Mouse (Mus musculus) stomach, embryonic 15.5 days (tissue): ENCODE data around the gene Spsb3. TPM values are rescaled to one million over a fixed set of nuclear protein-coding genes. Genes with fewer than 3 reads are reported as not detected.
A peak's percentile ranks its signal among the peaks of the same experiment; 100 is the strongest.

Source experiments
- ATAC-seq: fragments of 200-750 bp; cut with Nextera tagmentation; 2 replicates; pipeline ENCODE4 v1.8.0; 2017; ENCODE audit warnings: low read depth, moderate number of reproducible peaks, moderate TSS enrichment; ENCODE audit not compliant: insufficient read depth, low FRiP score
- H3K27ac ChIP-seq: fragments of 300-500 bp; sonication (generic); 2 replicates; pipeline ENCODE4 v1.5.1; 2015; ENCODE audit warnings: mild to moderate bottlenecking, inconsistent platforms
- H3K27me3 ChIP-seq: fragments of 300-500 bp; sonication (generic); replicated peaks from 2 replicates; pipeline ENCODE4 v1.6.1; 2015; ENCODE audit warnings: inconsistent platforms
- H3K36me3 ChIP-seq: fragments of 300-500 bp; sonication (generic); 2 replicates; pipeline ENCODE4 v1.6.1; 2015; ENCODE audit warnings: inconsistent platforms
- H3K4me1 ChIP-seq: fragments of 300-500 bp; sonication (generic); 2 replicates; pipeline ENCODE4 v1.6.1; 2015; ENCODE audit warnings: inconsistent platforms
- H3K4me2 ChIP-seq: fragments of 300-500 bp; sonication (generic); 2 replicates; pipeline ENCODE4 v1.6.1; 2015; ENCODE audit warnings: mild to moderate bottlenecking, inconsistent platforms
- H3K4me3 ChIP-seq: fragments of 300-500 bp; sonication (generic); replicated peaks from 2 replicates; pipeline ENCODE4 v1.5.1; 2015; ENCODE audit warnings: inconsistent platforms
- H3K9ac ChIP-seq: fragments of 300-500 bp; sonication (generic); 2 replicates; pipeline ENCODE4 v1.6.1; 2015; ENCODE audit warnings: inconsistent platforms
- H3K9me3 ChIP-seq: fragments of 300-500 bp; sonication (generic); 2 replicates; pipeline ENCODE4 v1.6.1; 2016; ENCODE audit warnings: inconsistent platforms
- WGBS: fragments of 180-500 bp; shearing (Covaris S2); methylation state at CpG from one replicate; pipeline ENCODE4 v1.1.7; 2015; 5-methylcytosine and 5-hydroxymethylcytosine counted together
- polyA plus RNA-seq: library from polyadenylated mRNA; unstranded; fragments of >200 nt; fragmentation: Nextera tagmentation; extraction: Ambion mirVana; gene quantifications from 2 replicates; pipeline ENCODE4 v1.2.1, GENCODE M21; 2015

Spsb3 gene
- polyA plus RNA-seq, 1 experiment from 2014 or later, result 32.1 TPM

DNA sequence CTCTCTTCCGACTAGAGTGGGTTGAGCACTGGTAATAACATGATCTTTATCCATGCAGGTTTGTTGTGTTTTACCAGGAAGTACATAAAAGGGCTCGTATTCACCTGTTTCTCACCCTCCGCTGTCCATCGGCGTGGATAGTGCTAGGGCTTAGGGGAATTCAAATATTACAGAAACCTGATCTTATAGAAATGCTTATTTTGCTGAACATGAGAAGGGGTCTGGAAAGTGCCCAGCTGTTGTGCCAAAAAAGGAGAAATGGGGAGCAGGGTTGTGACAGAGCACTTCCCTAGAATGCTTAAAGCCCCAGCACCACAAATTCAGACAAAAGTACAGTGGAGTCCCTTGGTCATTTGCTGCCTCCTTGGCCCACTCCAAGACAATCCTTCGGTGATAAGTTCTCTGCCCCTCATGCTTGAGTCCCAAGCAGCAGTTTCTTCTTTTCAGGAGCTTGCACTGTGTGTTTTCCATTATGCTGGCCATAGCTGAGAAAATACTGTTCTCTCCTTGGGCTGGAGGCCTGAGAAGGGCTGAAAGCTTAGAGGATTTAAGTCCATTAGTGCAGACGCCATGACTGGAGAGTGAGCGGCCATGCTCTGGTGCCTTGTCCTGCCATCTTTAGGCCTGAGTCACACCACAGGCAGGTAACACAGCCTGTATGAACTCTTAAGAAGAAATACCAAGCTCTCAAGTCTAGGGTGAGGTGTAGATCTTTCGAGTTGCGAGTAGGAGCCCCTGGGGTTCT, 34.9 kb upstream of the Spsb3 start:
- 75% methylated on average over 10 of the region's 10 CpGs for WGBS
- H3K9me3 ChIP-seq, result no peaks in the 10 kb centered on the region
- no peaks in the 10 kb centered on the region for H3K27me3 ChIP-seq
- peak overlapping the region; percentile 96 for H3K4me2 ChIP-seq
- no peaks in the 10 kb centered on the region for H3K36me3 ChIP-seq
- H3K9ac ChIP-seq, result no peak overlapping the region
- H3K4me3 ChIP-seq, result peak overlapping the region; percentile 95
- H3K27ac ChIP-seq, result no peak overlapping the region
- ATAC-seq, result no peak
- peaks cover 10% of the 10 kb centered on the region for H3K4me1 ChIP-seq

DNA sequence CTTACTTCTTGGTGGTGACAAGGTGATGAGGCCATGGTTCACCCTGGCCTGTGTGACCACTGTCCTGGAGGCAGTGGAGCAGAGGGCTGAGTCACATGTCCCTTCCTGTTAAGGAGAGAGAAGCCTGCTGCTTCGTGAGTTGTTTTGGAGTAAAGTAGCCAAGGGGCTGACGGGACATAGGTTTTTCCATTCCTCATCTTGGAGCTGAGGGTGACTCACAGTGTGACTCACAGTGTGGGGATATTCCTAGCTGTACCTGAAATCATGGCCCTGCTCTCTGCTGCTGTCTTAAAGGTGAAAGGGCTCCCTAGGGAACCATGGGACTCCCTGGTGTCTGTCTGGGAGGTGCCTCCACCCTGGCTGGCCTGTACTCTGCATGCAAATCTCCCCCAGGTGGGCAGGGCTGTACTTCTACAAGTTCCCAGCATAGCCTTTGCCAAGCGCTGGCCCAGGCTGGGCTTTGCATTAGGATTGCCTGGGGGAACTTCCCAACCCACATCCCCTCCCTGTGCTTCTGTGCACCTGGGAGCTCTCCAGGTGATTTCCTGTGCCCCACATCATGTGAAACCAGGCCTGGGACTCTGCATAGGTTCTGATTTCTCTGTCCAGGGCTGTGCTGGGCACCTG, 30.5 kb upstream of the Spsb3 start:
- WGBS, result 78% methylated on average over 3 of the region's 3 CpGs
- H3K9ac ChIP-seq, result no peak overlapping the region
- H3K4me1 ChIP-seq, result peaks cover 3% of the 10 kb centered on the region; the same call in 1 of the 2 replicates
- no peak overlapping the region for H3K4me3 ChIP-seq
- ATAC-seq, result no peak
- no peaks in the 10 kb centered on the region for H3K9me3 ChIP-seq
- H3K36me3 ChIP-seq, result 0 out of 2 replicates have a peak, but pooled peaks cover 3% of the 10 kb centered on the region
- H3K27me3 ChIP-seq, result no peaks in the 10 kb centered on the region
- H3K27ac ChIP-seq, result no peak overlapping the region
- no peak overlapping the region for H3K4me2 ChIP-seq

DNA sequence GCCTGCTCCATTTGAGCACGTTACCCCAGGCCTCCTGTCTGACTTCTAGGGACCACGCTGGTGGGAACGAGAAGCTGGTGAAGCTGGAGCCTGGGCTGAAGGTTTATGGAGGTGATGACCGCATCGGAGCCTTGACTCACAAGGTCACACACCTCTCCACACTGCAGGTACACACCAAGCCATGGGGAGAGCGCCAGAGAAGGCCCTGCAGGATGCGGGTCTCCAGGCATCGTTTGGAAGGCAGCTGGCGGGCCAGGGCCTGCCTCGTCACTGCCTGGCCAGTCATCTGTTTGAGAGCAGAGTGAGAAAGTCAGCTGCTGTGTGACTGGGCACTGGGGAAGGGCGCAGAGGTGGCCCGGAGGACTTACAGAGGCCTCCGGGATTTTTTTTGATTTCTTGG, 29.9 kb upstream of the Spsb3 start:
- H3K9me3 ChIP-seq, result no peaks in the 10 kb centered on the region
- no peak overlapping the region for H3K4me2 ChIP-seq
- ATAC-seq, result no peak
- H3K27me3 ChIP-seq, result no peaks in the 10 kb centered on the region
- 0 out of 2 replicates have a peak, but pooled peaks cover 3% of the 10 kb centered on the region for H3K36me3 ChIP-seq
- WGBS, result 89% methylated on average over 13 of the region's 13 CpGs
- H3K9ac ChIP-seq, result no peak overlapping the region
- no peak overlapping the region for H3K4me3 ChIP-seq
- no peaks in the 10 kb centered on the region for H3K4me1 ChIP-seq
- H3K27ac ChIP-seq, result no peak overlapping the region

DNA sequence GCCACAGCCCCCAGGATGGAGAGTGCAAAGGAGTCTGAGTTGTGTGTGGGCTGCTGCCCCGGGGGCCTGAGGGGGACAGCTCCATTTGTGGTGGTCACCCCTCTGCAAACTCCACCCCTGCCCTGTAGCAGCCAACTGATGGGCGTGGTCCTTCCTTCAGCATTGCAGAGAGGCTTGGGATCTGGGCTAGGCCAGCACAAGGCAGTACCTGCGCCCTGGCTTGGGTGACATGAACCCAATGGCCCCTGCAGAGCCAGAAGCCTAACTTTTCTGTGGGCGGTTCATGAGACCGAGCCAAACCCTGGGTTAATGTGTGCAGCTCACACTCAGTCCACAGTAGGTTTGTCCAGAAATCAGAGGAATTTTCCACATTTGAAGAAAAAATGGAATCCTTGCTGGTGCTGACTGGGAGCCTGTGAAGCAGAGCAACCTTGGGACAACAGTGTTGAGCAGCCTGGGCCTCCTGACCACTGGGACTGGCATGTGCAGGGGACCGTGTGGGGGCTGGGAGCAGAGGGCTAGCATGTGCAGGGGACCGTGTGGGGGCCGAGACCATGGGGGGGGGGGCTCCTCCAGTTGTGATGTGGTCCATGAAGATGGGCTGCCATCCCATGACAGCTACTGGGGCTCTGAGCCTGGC, 28.5 kb upstream of the Spsb3 start:
- H3K27ac ChIP-seq, result no peak overlapping the region
- no peaks in the 10 kb centered on the region for H3K27me3 ChIP-seq
- 0 out of 2 replicates have a peak, but pooled peaks cover 3% of the 10 kb centered on the region for H3K36me3 ChIP-seq
- no peak overlapping the region for H3K9ac ChIP-seq
- no peaks in the 10 kb centered on the region for H3K4me1 ChIP-seq
- no peak for ATAC-seq
- WGBS, result 81% methylated on average over 8 of the region's 8 CpGs
- H3K9me3 ChIP-seq, result no peaks in the 10 kb centered on the region
- H3K4me2 ChIP-seq, result no peak overlapping the region
- H3K4me3 ChIP-seq, result no peak overlapping the region

DNA sequence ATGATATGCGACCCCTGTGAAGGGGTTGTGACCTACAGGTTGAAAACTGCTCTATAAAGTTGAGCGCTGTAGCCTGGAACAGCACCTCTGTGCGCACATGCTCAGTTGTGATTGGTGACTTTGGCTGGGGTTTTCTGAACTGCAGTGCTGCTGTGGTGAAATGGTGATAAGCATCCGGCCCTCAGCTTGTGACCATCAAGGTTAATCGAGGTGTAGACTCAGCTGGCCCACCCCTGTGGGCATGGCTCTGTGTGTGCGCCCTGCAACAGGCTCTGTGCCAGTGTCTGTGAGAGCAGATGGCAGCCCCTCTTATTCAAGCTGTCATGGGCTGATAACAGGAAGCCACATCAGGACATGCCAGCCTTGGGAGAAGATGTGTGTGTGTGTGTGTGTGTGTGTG, 27.5 kb upstream of the Spsb3 start:
- Histone ChIP-seq H3K4me3 (no peak overlapping the region), H3K9me3 (no peaks in the 10 kb centered on the region), H3K36me3 (0 out of 2 replicates have a peak, but pooled peaks cover 3% of the 10 kb centered on the region), H3K27ac (no peak overlapping the region), H3K9ac (no peak overlapping the region), H3K27me3 (no peaks in the 10 kb centered on the region), H3K4me1 (no peaks in the 10 kb centered on the region), H3K4me2 (no peak overlapping the region)
- peak; percentile 90 for ATAC-seq
- 85% methylated on average over 6 of the region's 6 CpGs for WGBS

DNA sequence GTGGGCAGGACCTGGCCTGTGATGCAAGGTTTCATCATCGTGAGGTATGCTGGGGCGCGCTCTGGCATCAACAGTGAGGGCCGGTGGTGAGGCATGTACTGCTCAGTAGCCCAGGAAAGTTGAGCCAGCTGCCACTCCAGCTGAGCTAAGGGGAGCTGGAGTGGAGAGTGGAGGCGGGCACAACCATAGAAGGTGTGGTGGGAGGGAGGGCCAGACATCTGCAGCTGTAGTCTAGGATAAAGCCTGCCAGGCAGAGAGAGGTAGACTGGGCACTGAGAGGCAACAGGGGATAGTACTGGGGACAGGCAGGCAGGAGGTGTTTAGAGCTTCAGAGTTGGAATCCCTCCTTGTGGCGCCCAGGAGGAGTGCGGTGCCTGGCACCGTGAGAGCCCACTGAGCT, 26.4 kb upstream of the Spsb3 start:
- Histone ChIP-seq H3K4me2 (no peak overlapping the region), H3K27ac (no peak overlapping the region), H3K27me3 (no peaks in the 10 kb centered on the region), H3K4me1 (no peaks in the 10 kb centered on the region), H3K36me3 (0 out of 2 replicates have a peak, but pooled peaks cover 10% of the 10 kb centered on the region), H3K9ac (no peak overlapping the region), H3K9me3 (no peaks in the 10 kb centered on the region), H3K4me3 (no peak overlapping the region)
- WGBS, result 92% methylated on average over 8 of the region's 8 CpGs
- peak; percentile 75; the same call in 1 of the 2 replicates for ATAC-seq

DNA sequence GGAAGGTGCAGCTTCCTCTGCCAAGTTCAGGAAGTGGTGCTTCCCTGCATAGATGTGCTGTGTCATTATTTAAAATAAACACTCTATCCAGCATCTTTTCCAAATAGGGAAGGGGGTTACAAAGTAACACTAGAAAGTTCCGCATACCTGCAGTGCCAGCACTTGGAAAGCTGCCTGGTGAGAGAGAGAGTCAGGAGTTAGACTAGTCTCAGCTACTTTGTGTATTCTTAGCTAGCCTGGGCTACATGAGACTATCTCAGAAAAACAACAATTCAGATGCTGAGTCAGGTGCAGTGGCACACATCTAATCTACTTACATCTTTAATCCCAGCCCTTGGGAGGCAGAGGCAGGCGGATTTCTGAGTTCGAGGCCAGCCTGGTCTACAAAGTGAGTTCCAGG, 24.7 kb upstream of the Spsb3 start:
- no peak overlapping the region for H3K4me3 ChIP-seq
- H3K9me3 ChIP-seq, result no peaks in the 10 kb centered on the region
- WGBS, result 93% methylated on average over 3 of the region's 3 CpGs

DNA sequence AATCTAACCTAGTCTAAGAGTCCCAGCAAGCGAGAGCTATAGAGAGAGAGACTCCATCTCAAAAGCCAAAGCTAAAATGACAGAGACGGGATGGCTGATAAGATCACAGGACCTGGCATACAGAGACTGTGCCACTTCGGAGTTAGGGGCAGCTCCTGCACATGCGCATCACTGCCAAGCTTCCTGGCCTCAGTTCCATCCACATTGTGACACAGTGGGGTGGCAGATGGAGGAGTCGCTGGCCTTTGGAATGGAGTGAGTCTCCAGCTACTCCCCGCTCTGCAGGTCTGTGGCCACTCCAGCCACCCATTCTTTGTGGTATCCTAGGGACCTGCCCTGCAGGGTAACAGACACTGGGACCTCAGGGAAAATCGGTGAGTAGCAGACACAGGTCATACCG, 20.7 kb upstream of the Spsb3 start, which contains the start of gene Igfals:
Gene Igfals (plus strand): TSS at position 222 of the 400 bp plus-strand sequence.
- H3K4me2 ChIP-seq, result no peak within 1 kb of the TSS
- H3K4me1 ChIP-seq, result no peaks in the 10 kb centered on the region
- H3K36me3 ChIP-seq, result 0 out of 2 replicates have a peak, but pooled peaks cover 7% of the 10 kb centered on the region
- whole genome bisulfite sequencing, result 83% methylated on average over 8 of the region's 8 CpGs
- no peak within 1 kb of the TSS for H3K27ac ChIP-seq
- no peak within 1 kb of the TSS for H3K4me3 ChIP-seq
- H3K9ac ChIP-seq, result no peak within 1 kb of the TSS
- H3K9me3 ChIP-seq, result no peaks in the 10 kb centered on the region
- H3K27me3 ChIP-seq, result no peaks in the 10 kb centered on the region
- ATAC-seq, result no peak

More for the DNA sequence above, 24.7 kb upstream of the Spsb3 start:
- no peak overlapping the region for H3K27ac ChIP-seq
- no peak overlapping the region for H3K4me2 ChIP-seq
- no peaks in the 10 kb centered on the region for H3K4me1 ChIP-seq
- no peak overlapping the region for H3K9ac ChIP-seq
- H3K27me3 ChIP-seq, result no peaks in the 10 kb centered on the region
- ATAC-seq, result no peak
- H3K36me3 ChIP-seq, result 0 out of 2 replicates have a peak, but pooled peaks cover 10% of the 10 kb centered on the region

DNA sequence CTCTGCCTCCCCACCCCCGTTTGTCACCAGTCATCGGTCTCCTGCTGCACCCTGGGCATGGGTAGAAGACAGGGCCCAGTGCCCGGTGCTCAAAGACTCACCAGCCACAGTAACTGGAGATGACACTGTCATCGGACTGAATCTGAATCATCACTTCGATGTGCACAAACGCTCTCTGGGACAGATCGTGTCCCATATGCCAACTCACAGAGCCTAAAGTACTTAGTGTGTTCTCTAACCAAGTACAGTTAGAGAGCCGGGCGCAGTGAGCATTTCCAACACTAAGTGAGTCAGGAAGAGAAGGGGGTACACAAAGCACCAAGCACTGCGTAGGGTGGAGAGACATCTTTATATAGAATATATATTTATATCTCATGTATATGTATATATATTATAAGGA, 18.5 kb upstream of the Spsb3 start:
- no peak for ATAC-seq
- Histone ChIP-seq H3K4me3 (no peak overlapping the region), H3K27me3 (no peaks in the 10 kb centered on the region), H3K9ac (no peak overlapping the region), H3K4me2 (no peak overlapping the region), H3K27ac (no peak overlapping the region), H3K36me3 (0 out of 2 replicates have a peak, but pooled peaks cover 7% of the 10 kb centered on the region), H3K9me3 (no peaks in the 10 kb centered on the region), H3K4me1 (no peaks in the 10 kb centered on the region)
- 93% methylated on average over 10 of the region's 10 CpGs for WGBS

DNA sequence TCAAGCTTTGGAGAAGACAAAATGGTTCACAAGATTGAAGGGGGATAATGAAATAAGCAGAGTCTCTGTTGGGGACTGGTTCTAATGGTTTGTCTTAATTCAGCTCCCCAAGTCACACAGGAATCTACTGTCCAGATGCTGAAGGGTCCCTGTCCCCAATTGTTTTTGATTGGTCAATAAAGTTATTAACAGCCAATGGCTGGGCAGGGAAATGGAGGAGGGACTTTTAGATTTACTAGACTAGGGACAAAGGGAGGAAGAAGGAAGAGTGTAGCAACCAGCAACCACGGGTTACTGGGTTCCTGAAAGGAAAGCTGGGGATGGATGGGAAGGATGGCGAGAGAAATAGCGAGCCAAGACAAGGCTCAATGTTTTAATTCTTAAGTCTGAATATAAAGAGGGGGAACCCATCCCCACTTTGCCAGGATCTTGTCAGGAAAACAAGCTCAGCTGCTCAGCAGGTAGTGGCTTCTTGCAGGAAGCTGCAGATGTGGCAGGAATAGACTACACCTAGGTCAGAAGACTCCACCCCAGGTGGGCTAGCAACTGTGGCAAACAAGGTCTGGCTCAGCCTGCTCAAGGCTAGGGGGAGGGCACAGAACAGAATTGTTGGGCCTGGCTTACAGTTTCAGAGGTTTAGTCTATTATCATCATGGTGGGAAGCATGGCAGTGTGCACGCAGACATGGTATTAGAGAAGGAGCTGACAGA, 12.6 kb upstream of the Spsb3 start:
- no peak for ATAC-seq
- Histone ChIP-seq H3K36me3 (no peaks in the 10 kb centered on the region), H3K4me2 (no peak overlapping the region), H3K27me3 (no peaks in the 10 kb centered on the region), H3K27ac (no peak overlapping the region), H3K4me1 (no peaks in the 10 kb centered on the region), H3K9me3 (no peaks in the 10 kb centered on the region), H3K4me3 (no peak overlapping the region), H3K9ac (no peak overlapping the region)
- WGBS, result 53% methylated on average over 4 of the region's 4 CpGs

DNA sequence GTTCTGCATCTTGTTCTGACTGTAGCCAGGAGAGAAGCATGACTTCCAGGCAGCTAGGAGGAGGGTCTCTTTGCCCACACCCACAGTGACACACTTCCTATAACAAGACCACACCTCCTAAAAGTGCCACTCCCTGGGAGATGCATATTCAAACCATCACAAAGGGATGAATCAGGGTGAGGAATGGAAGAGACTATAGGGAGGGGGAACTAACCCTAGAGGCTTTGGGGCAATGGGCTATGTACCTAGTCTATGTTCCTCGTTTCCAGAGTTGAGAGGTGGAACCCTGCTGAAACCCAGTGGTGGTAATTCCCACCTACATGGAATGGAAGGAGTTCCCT, 12.1 kb upstream of the Spsb3 start:
- H3K27ac ChIP-seq, result no peak overlapping the region
- no peak overlapping the region for H3K9ac ChIP-seq
- no peaks in the 10 kb centered on the region for H3K9me3 ChIP-seq
- H3K4me3 ChIP-seq, result no peak overlapping the region
- no peak overlapping the region for H3K4me2 ChIP-seq
- no peak for ATAC-seq
- H3K36me3 ChIP-seq, result no peaks in the 10 kb centered on the region
- 32% methylated on average over 1 of the region's 1 CpGs for WGBS
- H3K27me3 ChIP-seq, result no peaks in the 10 kb centered on the region
- H3K4me1 ChIP-seq, result no peaks in the 10 kb centered on the region
